Mouse (Mus musculus) adrenal gland, postnatal 25 days (tissue): ENCODE data around the gene Znhit2. TPM values are rescaled to one million over a fixed set of nuclear protein-coding genes. Genes with fewer than 3 reads are reported as not detected.
"Not testable (repeated sequence)": the region's sequence is repeated elsewhere in the genome, so short reads cannot be mapped to it uniquely, and the experiment has no call there.

Source experiments
- DNase-seq: peaks from one replicate; pipeline ENCODE4 v3.0.0; 2021; ENCODE audit warnings: mixed read lengths
- long read RNA-seq: library from polyadenylated mRNA; stranded (forward); transcript quantifications from one replicate; pipeline ENCODE4 v2.0.0, GENCODE M21; 2021
- total RNA-seq: library from RNA; stranded (reverse); gene quantifications from 2 replicates; pipeline ENCODE4 v1.2.3, GENCODE M21; 2021

The Znhit2 gene
- total RNA-seq: 34.6 TPM in 2 replicates
- long read RNA-seq, transcript Znhit2-201 (1 exons, 1,281 nt): major isoform, 59 of 59 reads
- long read RNA-seq, partial matches to known transcripts: 0 of 59 reads
- long read RNA-seq, other reads (novel, unspliced or antisense): 0 of 59 reads

DNA sequence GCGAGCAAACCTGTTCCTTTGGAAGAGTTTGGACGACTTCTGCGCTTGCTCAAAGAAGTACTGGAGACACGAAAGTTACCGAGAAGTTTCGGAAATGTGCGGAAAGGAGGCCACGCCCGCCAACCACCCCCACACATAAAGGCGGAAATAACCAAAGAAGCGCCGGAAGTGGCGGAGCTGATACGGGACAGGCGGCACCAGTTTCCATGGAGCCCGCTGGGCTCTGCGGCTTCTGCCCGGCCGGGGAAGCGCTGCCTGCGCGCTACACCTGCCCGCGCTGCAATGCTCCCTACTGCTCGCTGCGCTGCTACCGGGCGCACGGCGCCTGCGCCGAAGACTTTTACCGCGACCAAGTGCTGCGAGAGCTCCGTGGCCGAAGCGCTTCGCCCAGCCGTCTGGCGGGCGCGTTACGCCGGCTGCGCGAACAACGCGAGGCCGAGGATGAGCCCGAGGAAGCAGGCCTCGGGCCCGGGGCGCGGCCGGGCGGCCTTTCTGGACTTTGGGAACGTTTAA lies at the start of gene Znhit2:
Gene Znhit2, plus strand, starts transcription at position 172 of the 513 bp plus-strand sequence.
- peak; percentile 89 for DNase-seq

DNA sequence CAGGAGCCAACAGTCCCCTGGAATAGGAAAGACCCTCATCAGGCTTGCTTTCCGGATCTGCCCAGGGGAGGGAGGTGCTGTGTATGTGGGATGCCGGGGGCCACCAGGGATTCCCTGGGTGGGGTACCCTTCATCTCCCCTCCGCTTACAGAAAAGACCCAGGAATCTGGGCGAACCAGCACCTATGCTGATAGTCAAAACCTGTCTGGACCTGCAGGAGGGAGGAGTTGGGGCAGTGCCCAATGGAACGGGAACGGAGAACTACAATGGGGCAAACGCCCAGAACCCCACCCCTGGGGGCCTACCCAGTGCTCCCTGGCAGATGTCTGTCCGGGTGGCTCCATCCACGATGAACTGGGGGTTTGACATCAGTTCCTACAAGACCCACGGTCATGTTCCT lies 47.3 kb upstream of the Znhit2 start:
- no peak for DNase-seq

DNA sequence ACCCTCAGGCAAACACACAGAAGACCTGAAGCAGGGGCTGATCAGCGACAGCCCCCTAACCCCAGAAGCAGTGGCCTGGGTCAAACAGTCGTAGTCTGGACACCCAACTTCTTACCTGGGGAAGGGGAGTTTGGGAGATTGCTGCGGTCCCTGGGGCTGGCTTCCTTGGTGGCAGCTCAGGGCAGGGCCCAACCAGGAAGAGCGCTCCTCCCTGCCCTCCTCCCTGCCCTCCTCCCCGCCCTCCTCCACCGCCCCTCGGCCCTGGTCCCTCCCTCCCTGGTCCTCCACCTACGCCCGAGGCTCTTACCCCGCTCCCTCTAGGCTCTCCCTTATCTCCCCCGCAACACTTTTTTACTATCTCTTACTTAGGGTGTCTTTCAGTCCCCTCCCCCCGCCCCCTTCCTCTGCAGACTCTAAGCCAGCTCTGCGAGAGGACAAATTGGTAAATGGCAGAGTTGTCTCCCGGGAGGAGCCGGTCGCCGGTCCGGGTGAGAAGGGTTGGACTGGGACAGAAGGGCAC lies 45.9 kb upstream of the Znhit2 start:
- peak; percentile 69 for DNase-seq

DNA sequence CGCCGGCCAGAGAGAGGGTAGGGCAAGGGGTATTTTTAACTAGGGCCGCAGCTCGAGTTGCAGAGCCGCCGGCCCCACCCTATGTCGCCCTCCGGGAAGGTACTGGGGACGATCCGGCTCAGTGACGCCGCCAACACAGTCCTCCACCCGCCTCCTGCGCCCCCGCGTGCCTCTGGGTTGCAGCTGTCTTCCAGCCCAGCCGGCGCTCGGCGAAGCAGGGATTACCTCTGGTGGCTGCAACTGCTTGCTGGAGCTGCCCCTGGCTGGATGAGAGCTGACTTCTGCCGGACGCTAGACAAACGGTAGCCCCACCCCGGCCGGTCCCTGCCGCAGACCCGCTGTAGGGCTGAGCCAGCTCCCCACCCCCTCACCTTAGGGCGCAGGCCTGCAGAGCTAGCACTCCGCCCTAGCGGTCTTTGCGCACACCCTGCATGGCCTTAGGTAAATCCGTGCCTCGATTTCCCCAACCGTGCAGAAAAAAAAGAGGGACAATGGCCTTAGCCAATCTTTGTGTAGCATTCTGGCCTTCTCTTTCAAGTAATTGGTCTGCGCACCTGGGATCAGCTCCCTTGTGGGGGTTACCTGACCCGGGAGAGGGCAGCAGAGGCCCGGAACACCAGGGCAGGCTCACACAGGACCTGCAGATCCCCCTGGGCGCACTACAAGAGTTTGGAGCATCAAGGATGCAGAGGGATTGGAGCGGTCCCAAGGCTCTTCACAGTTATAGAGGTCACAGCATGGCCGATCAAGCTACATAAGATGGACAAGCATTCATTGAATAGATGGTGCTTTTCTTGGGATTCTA lies 45.3 kb upstream of the Znhit2 start, which contains the start of gene Capn1:
Gene Capn1, minus strand, starts transcription at position 387 of the 805 bp plus-strand sequence.
- peak; percentile 76 for DNase-seq

DNA sequence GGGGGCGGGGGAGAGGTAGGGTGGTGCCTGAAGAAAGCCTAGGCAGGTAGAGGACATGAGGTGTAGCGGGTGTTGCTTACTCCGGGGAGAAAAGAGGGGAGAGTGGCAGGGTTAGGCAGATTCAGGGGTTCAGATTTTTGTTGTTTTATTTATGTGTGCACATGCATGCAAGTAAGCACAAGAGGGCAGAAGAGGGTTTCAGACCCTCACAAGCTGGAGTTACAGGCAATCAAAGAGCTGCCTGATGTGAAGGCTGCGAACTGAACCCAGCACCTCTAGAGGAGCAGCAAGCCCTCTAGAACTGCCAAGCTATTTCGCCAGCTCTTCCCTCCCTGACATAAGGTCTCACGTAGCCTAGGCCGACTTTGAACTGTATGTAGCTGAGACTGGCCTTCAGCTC lies 44.5 kb upstream of the Znhit2 start:
- no peak for DNase-seq

DNA sequence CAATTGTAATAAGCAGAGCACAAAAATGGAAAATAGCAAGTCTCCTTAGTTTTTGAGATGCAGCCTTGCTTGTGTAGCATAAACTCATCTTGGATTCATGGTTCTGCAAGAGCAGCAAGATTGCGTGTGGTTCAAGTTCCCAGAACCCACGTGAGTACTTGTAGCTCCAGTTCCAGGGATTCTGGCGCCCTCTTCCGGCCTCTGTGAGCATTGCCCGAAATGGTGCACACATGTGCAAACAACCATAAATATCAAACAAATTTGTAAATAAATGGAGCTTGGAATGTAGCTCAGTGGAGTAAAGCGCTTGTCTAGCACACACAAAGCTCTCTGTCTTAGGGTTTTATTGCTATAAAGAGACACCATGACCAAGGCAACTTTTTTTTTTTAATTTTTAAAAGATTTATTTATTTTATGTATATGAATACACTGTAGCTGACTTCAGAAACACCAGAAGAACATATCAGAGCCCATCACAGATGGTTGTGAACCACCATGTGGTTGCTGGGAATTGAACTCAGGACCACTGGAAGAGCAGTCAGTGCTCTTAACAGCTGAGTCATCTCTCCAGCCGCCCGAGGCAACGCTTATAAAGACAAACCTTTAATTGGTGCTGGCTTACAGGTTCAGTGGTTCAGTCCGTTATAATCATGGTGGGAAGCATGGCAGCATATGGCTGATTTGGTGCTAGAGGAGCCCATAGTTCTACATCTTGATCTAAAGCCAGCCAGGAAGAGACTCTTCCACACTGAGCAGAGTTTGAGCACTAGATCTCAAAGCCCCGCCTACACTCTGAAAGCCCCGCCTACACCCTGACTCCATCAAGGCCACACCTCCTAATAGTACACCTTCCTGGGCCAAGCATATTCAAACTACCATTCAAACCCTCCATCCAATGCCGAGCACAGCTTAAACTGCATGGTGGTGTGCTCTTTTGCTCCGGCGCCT lies 42.6 kb upstream of the Znhit2 start:
- DNase-seq: peak; percentile 87

DNA sequence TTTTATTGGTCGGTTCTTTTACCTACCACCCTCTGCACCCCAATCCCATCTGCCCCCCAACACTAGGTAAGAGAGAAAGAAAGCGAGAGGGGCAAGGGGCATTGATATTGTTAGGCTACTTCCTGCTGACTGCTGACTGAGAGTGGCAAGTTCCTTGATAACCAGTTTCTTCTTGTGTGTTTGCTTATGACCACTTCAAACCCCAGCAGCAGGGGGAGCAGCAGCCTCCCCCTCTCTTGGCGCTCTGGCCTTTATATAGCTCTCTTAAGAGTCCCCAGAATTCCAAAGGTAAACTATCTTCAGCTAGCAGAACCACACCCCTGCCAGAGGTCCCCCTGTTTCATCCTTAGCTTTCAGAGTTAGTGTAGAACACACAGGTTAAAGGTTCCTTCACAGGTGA lies 40.7 kb upstream of the Znhit2 start:
- no peak for DNase-seq

DNA sequence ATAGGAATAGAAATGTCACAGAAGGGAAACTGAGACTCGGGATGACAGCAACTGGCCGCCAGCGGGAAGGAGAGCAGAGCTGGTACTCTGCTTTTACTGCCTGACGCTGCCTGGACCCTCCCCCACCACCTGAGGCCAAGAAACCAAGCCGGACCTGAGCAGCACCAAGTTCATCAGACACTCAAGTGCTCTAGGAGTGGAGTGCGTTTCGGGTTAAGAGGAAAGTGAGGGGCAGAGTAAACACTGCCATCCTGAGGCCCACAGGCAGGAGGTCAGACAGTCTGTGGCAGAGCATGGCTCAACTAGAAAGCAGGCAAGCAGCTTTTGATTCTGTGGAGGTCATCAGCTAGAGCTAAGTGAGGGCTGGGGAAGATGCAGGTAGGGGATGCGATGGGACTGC lies 37.9 kb upstream of the Znhit2 start:
- no peak for DNase-seq

DNA sequence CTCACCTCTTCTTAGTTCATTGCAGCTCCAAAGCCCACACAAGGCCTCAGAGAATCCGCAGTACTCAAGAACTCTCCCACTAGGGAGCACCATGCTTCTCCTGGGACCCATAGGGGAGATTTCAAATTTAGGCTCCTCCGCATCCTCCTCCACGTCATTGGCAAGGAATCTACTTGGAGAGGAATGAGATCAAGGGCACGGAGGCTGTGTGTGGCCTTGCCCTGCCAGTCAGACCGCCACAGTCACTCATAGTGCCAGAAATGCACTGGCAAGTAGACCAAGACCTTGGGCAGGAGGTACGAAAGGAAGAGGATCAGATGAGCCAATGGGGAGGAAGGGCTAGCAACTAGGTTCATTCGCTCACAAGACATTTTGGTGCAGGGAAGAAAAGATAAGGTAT lies 37.1 kb upstream of the Znhit2 start:
- DNase-seq: peak; percentile 50

DNA sequence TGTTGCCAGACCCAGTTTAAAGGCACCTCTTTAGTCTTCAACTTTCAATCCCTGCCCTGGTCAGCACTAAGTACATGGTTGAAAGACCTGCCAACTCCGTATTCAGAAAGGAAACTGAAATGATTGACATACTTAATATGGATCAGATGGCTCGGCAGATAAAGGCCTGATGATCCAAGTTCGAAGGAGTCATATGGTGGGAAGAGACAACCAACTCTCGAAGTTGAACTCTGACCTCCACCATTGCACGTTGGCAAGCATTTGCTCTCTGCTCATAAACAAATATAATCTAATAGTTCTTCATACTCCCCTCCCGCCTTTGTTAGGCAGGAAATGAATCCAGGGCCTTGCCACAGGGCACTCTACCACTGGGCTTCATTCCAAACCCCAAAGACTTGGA lies 32.0 kb upstream of the Znhit2 start:
- DNase-seq: no peak

DNA sequence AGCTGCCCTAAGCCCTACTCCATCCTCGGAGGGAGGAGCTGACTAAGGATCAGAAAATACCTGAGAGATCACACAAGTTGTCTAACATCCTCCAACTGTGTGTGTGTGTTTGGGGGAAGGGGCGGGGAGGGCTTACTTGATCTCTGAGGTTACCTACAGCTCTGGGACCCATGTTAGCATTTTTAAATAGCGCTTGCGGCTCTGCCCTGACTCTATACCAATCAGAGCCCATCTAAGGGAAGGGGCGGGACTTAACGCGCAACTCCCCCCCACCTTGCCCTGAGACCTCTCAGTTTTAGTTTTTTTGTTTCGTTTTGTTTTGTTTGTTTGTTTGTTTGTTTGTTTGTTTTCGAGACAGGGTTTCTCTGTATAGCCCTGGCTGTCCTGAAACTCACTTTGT lies 31.6 kb upstream of the Znhit2 start:
- DNase-seq: no peak

DNA sequence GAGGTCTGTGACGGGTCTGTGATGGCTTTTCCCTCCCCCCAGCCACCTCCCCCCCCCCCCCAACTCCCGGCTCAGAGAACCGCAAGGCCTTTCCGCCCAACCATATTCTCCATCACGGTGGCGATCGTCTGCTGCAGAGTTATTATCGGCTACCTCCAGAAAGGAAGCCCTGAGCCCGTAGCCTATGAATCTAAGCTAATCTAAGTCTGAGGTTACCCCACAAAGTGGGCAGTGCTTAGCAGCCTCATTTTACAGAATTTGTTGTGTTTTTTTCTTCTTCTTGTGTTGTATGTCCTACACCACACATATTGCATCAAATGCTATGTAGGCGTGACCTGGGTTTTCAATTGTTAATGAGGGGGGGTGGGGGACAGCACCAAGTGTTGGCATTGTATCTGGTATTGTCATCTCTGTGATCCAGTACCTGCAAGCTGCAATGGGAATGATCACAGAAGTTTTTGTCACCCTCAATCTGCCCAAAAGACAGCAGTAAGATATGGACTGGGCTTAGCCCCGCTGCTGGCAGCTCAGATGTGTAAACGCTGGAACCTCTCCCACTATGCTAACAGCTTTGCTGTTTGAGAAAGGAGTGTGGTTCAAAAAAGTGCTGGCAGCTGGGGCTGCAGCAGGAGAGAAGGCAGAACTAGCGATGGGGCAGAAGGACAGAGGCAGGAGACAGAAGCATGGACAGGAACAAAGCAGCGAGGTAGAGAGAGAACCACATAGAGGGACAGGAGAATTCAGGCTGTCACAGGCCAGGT lies 30.3 kb upstream of the Znhit2 start:
- DNase-seq: no peak

DNA sequence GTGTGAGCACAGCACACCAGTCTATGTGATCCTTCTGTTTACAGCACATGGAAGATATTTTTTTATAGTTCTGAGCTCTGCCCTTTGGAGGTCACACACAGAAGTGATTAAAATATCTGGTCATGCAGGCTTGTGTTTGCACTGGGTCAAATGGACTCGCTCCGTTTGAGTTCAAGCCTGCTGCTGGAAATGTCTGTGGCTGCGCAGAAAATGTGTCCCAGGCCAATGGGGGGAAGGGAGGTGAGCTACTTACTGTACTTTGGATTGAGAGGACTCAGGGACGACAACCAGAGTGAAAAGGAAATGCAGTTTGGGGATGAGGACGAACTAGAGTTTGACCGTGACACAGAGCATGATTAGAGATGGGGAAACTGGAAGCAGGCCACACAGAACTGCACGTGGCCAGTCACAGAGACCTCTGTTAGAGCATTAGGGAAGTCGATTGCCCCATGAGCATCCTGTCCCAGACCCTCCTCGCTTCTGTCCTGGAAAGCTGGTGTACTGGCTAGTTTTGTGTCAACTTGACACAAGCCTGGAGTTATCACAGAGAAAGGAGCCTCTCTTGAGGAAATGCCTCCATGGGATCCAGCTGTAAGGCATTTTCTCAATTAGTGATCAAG lies 24.9 kb upstream of the Znhit2 start:
- DNase-seq: no peak

DNA sequence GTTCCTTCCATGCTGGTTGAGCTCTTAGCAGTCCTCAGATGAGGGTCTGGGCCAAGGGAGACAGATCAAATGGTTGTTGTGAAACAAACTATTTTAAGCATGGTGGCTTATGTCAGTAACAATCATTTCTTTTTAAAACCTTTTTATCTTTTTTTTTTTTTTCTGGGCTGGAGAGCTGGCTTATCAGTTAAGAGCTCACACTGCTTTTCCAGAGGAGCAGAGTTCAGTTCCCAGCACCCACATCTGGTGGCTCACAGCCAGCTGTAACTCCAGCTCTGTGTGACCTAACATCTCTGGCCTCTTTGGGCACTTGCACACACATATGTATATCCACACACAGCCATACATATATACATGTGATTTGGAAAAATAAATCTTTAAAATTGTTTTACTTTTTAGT lies 23.3 kb upstream of the Znhit2 start:
- DNase-seq: no peak

DNA sequence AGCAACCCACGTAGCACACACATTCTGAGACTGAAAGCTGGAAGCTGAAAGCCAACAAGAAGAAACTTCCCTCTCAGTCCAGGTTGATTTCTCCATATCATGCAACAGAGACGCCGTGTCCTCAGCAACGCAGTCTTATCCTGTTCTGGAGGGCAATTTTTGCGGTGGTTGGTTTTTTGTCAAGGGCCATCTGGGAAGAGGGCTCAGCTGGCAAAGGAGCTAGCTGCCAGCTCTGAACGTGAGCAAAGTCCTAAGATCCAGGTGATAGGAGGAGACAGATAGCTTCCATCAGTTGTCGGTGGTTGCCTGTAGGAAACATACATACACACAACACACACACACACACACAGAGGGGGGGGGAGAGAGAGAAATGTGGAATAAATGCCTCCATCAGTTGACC lies 22.7 kb upstream of the Znhit2 start:
- DNase-seq: no peak

DNA sequence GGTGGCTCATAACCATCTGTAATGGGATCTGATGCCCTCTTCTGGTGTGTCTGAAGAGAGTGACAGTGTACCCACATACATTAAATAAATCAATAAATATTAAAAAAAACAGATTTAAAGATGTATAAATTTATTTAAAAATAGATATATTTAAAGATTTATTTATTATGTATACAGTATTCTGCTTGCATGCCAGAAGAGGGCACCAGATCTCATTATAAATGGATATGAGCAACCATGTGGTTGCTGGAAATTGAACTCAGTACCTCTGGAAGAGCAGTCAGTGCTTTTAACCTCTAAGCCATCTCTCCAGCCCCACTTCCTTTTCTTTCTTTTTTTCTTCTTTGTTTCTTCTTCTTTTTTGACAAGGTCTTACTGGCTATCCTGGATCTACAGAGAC lies 21.0 kb upstream of the Znhit2 start:
- DNase-seq: no peak

DNA sequence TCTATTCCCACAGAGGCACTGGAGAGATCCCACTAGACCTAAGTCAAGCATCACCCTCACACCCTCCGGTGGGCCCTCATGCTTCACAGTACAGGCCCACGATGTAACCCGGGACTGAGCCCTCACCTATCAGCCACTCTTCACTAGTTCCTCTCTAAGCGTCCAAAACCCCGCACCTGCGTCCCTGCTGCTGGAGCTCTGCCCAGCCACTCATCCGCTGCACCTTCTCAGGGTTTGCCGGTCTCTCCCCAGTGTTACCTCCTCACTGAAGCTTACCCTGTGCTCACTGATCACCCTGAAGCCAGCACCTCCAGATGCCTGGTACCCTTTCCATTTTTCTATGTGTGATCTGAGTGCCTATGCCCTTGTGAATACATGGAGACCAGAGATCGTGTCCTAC lies 18.7 kb upstream of the Znhit2 start:
- DNase-seq: no peak

DNA sequence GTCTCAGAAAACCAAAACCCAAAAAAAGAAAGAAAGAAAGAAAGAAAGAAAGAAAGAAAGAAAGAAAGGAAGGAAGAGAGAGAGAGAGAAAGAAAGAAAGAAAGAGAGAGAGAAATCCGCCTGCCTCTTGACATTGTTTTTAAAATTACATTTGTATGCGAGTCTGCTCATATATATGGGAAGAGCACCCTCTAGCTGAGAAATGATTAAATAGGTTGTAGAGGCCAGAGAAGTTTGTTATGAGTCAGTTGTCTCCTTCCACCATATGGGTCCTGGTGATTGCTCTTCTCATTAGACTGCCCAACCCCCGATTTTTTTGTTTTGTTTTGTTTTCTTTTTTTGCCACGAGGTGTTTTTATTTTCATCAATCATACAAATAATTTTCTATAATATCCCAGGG lies 16.9 kb upstream of the Znhit2 start:
- not testable (repeated sequence) for DNase-seq

DNA sequence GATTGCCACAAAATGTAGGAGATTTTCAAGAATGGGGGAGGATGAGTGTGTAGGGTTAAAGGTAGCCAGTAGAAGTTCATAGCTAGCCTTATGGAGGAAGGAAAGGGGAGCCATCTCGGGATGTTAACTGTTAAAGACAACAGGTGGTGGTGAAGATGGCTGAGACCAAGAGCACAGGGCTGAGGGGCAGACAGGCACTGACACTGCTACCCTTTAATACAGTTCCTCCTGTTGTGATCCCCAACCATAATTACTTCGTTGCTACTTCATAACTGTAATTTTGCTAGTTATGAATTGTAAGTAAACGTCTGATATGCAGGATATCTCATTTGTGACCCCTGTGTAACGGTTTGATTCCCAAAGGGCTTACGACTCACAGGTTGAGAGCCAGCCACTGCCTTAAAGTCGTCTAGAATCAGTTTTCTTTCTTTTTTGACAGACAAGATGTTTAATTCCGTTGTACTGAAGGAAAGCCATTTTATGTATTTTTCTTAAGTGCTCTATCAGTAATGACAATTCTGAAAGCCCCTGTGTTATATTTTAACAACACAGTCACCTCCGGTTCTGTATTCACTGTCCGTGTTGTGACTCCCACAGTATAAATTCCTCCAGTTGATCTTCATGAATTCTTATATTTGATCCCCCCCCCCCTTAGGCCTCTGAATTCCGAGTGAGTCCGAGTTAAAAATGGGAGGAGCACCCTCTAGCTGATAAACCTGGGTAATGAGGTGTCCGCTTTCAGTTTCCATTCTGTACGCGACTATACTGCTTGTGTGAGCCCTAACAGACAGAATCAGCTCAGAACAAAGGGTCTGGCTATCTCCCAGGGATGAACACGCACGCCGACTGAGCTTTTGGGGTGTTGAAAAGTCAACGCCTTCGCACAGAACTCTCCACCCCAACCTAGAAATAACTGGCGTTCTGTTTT lies 15.4 kb upstream of the Znhit2 start:
- no peak for DNase-seq
